Mouse (Mus musculus) embryonic facial prominence, embryonic 14.5 days (tissue): ENCODE measurements around the gene Ube2q1. TPM values are rescaled to one million over a fixed set of nuclear protein-coding genes. Genes with fewer than 3 reads are reported as not detected.
A peak's percentile ranks its signal among the peaks of the same experiment; 100 is the strongest.

Source experiments
- ATAC-seq: fragments of 200-750 bp; cut with Nextera tagmentation; 2 replicates; pipeline ENCODE4 v1.8.0; 2017; ENCODE audit warnings: low read depth, moderate number of reproducible peaks, moderate TSS enrichment
- DNase-seq: peaks from one replicate; pipeline ENCODE4 v3.0.0-alpha.2; 2015; ENCODE audit warnings: low spot score
- H3K27ac ChIP-seq: fragments of 300-500 bp; sonication (generic); replicated peaks from 2 replicates; pipeline ENCODE4 v1.5.1; 2014; ENCODE audit warnings: low read depth, mild to moderate bottlenecking, low read length, moderate library complexity
- H3K27me3 ChIP-seq: fragments of 300-500 bp; sonication (generic); replicated peaks from 2 replicates; pipeline ENCODE4 v1.6.1; 2014; ENCODE audit warnings: low read length; ENCODE audit not compliant: control insufficient read depth, insufficient read depth
- H3K36me3 ChIP-seq: fragments of 300-500 bp; sonication (generic); 2 replicates; pipeline ENCODE4 v1.6.1; 2014; ENCODE audit warnings: low read length, mixed read lengths; ENCODE audit not compliant: control insufficient read depth, insufficient read depth
- H3K4me1 ChIP-seq: fragments of 300-500 bp; sonication (generic); 2 replicates; pipeline ENCODE4 v1.6.1; 2014; ENCODE audit warnings: antibody characterized with exemption, low read length; ENCODE audit not compliant: control insufficient read depth, insufficient read depth
- H3K4me2 ChIP-seq: fragments of 300-500 bp; sonication (generic); 2 replicates; pipeline ENCODE4 v1.6.1; 2014; ENCODE audit warnings: low read depth, mild to moderate bottlenecking, low read length, moderate library complexity, mixed read lengths
- H3K4me3 ChIP-seq: fragments of 300-500 bp; sonication (generic); 2 replicates; pipeline ENCODE4 v1.5.1; 2014; ENCODE audit warnings: low read depth, mild to moderate bottlenecking, low read length
- H3K9ac ChIP-seq: fragments of 300-500 bp; sonication (generic); 2 replicates; pipeline ENCODE4 v1.6.1; 2014; ENCODE audit warnings: low read depth, mild to moderate bottlenecking, low read length, moderate library complexity, mixed read lengths
- H3K9me3 ChIP-seq: fragments of 300-500 bp; sonication (generic); 2 replicates; pipeline ENCODE4 v1.6.1; 2016; ENCODE audit warnings: low read length; ENCODE audit not compliant: control insufficient read depth
- WGBS: fragments of 180-500 bp; shearing (Covaris S2); extraction: QIAGEN DNeasy Blood & Tissue Kit; methylation state at CpG from one replicate; pipeline ENCODE4 v1.1.7; 2014; 5-methylcytosine and 5-hydroxymethylcytosine counted together
- polyA plus RNA-seq: library from polyadenylated mRNA; unstranded; fragments of >200 nt; fragmentation: Nextera tagmentation; extraction: Ambion mirVana; gene quantifications from 2 replicates; pipeline ENCODE4 v1.2.1, GENCODE M21; 2014

Ube2q1 gene
- polyA plus RNA-seq, 1 experiment from 2014 or later, result 20.4 TPM

GRCm38 (mm10) chr3:89820311-89821095, 47.1 kb downstream of the Ube2q1 start:
- no peak for ATAC-seq
- 83% methylated on average over 12 of the region's 12 CpGs for WGBS

GRCm38 (mm10) chr3:89821096-89821513, 47.7 kb downstream of the Ube2q1 start:
- Histone ChIP-seq H3K9ac (no peak overlapping the region), H3K4me1 (no peaks in the 10 kb centered on the region), H3K27me3 (no peaks in the 10 kb centered on the region), H3K27ac (no peak overlapping the region), H3K4me3 (no peak overlapping the region), H3K9me3 (no peaks in the 10 kb centered on the region), H3K4me2 (no peak overlapping the region), H3K36me3 (no peaks in the 10 kb centered on the region)
- WGBS, result 81% methylated on average over 11 of the region's 11 CpGs
- ATAC-seq (no peak), DNase-seq (no peak)

More at GRCm38 (mm10) chr3:89820311-89821095, 47.1 kb downstream of the Ube2q1 start:
- Histone ChIP-seq H3K9ac (no peak overlapping the region), H3K36me3 (no peaks in the 10 kb centered on the region), H3K4me3 (no peak overlapping the region), H3K4me1 (no peaks in the 10 kb centered on the region), H3K27me3 (no peaks in the 10 kb centered on the region), H3K27ac (no peak overlapping the region), H3K4me2 (no peak overlapping the region), H3K9me3 (no peaks in the 10 kb centered on the region)
- DNase-seq, result no peak

- Histone ChIP-seq H3K4me2 (no peak overlapping the region), H3K27ac (no peak overlapping the region), H3K9ac (no peak overlapping the region), H3K36me3 (no peaks in the 10 kb centered on the region), H3K4me3 (no peak overlapping the region), H3K9me3 (no peaks in the 10 kb centered on the region), H3K27me3 (no peaks in the 10 kb centered on the region), H3K4me1 (no peaks in the 10 kb centered on the region)
- WGBS, result 73% methylated on average over 10 of the region's 10 CpGs
- ATAC-seq (no peak), DNase-seq (no peak)
These were observed 48.4 kb downstream of the Ube2q1 start for GRCm38 (mm10) chr3:89821548-89822480.

GRCm38 (mm10) chr3:89823594-89823993, 50.2 kb downstream of the Ube2q1 start:
- no peaks in the 10 kb centered on the region for H3K9me3 ChIP-seq
- WGBS, result 44% methylated on average over 2 of the region's 2 CpGs
- H3K4me3 ChIP-seq, result no peak overlapping the region
- peaks cover 4% of the 10 kb centered on the region for H3K27me3 ChIP-seq
- H3K9ac ChIP-seq, result no peak overlapping the region
- DNase-seq (no peak), ATAC-seq (no peak)
- no peaks in the 10 kb centered on the region for H3K36me3 ChIP-seq
- H3K27ac ChIP-seq, result no peak overlapping the region
- no peak overlapping the region for H3K4me2 ChIP-seq
- no peaks in the 10 kb centered on the region for H3K4me1 ChIP-seq

GRCm38 (mm10) chr3:89826295-89826694, 52.9 kb downstream of the Ube2q1 start:
- Histone ChIP-seq H3K27me3 (peaks cover 29% of the 10 kb centered on the region), H3K36me3 (no peaks in the 10 kb centered on the region), H3K4me2 (no peak overlapping the region), H3K27ac (no peak overlapping the region), H3K4me3 (no peak overlapping the region), H3K9me3 (no peaks in the 10 kb centered on the region), H3K4me1 (no peaks in the 10 kb centered on the region; the same call in 1 of the 2 replicates), H3K9ac (no peak overlapping the region)
- 78% methylated on average over 3 of the region's 3 CpGs for WGBS
- ATAC-seq, result no peak
- DNase-seq, result no peak

GRCm38 (mm10) chr3:89830815-89831591, 57.6 kb downstream of the Ube2q1 start, which contains the start of gene She:
TSS of gene She (plus strand) at chr3:89831370.
- WGBS, result 4% methylated on average over 19 of the region's 96 CpGs

More at GRCm38 (mm10) chr3:89830815-89831591, 57.6 kb downstream of the Ube2q1 start, which contains the start of gene She:
- H3K4me3 ChIP-seq, result peak within 1 kb of the TSS; percentile 51
- ATAC-seq, result peak; percentile 26; the same call in 1 of the 2 replicates
- no peak for DNase-seq
- no peaks in the 10 kb centered on the region for H3K36me3 ChIP-seq
- peaks cover 60% of the 10 kb centered on the region for H3K27me3 ChIP-seq
- H3K9me3 ChIP-seq, result no peaks in the 10 kb centered on the region
- no peaks in the 10 kb centered on the region; the same call in 1 of the 2 replicates for H3K4me1 ChIP-seq
- peak within 1 kb of the TSS; percentile 67 for H3K4me2 ChIP-seq
- peak within 1 kb of the TSS; percentile 61 for H3K9ac ChIP-seq
- H3K27ac ChIP-seq, result peak within 1 kb of the TSS; percentile 28; the same call in 1 of the 2 replicates
